Mouse (Mus musculus): ENCODE results near the gene Gm20518. TPM values are rescaled to one million over a fixed set of nuclear protein-coding genes. Genes with fewer than 3 reads are reported as not detected.

Gene Gm20518
- polyA plus RNA-seq, 2 experiments = 0.25 TPM; not detected in 1

GRCm38 (mm10) chr16:17842437-17842836, 49.0 kb downstream of the Gm20518 start:
- no peaks in the 10 kb centered on the region for H3K9me3 ChIP-seq (ENCODE audit: control insufficient read depth, low read length)
- ATAC-seq (ENCODE audit: insufficient read depth) (no peak), DNase-seq (ENCODE audit: low read depth in 3 of 3, low spot score in 3 of 3) (no peak)
- no peaks in the 10 kb centered on the region for H3K4me1 ChIP-seq (replicated peaks; ENCODE audit: control insufficient read depth in 2 of 2, insufficient read depth in 2 of 2, low read length in 1 of 2)
- H3K9ac ChIP-seq (replicated peaks) = no peak overlapping the region
- no peak overlapping the region for H3K4me2 ChIP-seq (ENCODE audit: low read depth)
- no peaks in the 10 kb centered on the region for H3K27me3 ChIP-seq (ENCODE audit: control insufficient read depth, insufficient read depth, low read length)
- peaks cover 25% of the 10 kb centered on the region for H3K36me3 ChIP-seq (replicated peaks; ENCODE audit: control insufficient read depth, insufficient read depth, low read depth)
- WGBS (ENCODE audit: insufficient replicate concordance) = 81% methylated on average over 7 of the region's 7 CpGs
- no peak overlapping the region for H3K4me3 ChIP-seq (ENCODE audit: insufficient read depth in 1 of 2, low read depth in 2 of 2, low read length in 2 of 2)
- H3K27ac ChIP-seq = no peak overlapping the region
- no peak for TF ChIP-seq EP300 (IDR thresholded peaks at IDR 0.05; ENCODE audit: low read depth)
- no peak for TF ChIP-seq CTCF (IDR thresholded peaks at IDR 0.05; ENCODE audit: low read depth)

GRCm38 (mm10) chr16:17839976-17840375, 51.5 kb downstream of the Gm20518 start:
- no peak for ATAC-seq (ENCODE audit: insufficient read depth)
- TF ChIP-seq EP300 (IDR thresholded peaks at IDR 0.05; ENCODE audit: low read depth) = no peak
- no peak for TF ChIP-seq CTCF (IDR thresholded peaks at IDR 0.05; ENCODE audit: low read depth)
- Histone ChIP-seq H3K9ac (replicated peaks) (no peak overlapping the region), H3K4me1 (replicated peaks; ENCODE audit: control insufficient read depth in 2 of 2, insufficient read depth in 2 of 2, low read length in 1 of 2) (no peaks in the 10 kb centered on the region), H3K4me3 (ENCODE audit: insufficient read depth in 1 of 2, low read depth in 2 of 2, low read length in 2 of 2) (no peak overlapping the region), H3K9me3 (ENCODE audit: control insufficient read depth, low read length) (no peaks in the 10 kb centered on the region), H3K36me3 (replicated peaks; ENCODE audit: control insufficient read depth, insufficient read depth, low read depth) (peaks cover 19% of the 10 kb centered on the region), H3K4me2 (ENCODE audit: low read depth) (no peak overlapping the region), H3K27me3 (ENCODE audit: control insufficient read depth, insufficient read depth, low read length) (peaks cover 15% of the 10 kb centered on the region), H3K27ac (no peak overlapping the region)
- WGBS (ENCODE audit: insufficient replicate concordance) = 62% methylated on average over 4 of the region's 4 CpGs
- DNase-seq (ENCODE audit: low read depth in 3 of 3, low spot score in 3 of 3) = no peak

- WGBS (ENCODE audit: insufficient replicate concordance) = 68% methylated on average over 6 of the region's 6 CpGs
- no peak for DNase-seq (ENCODE audit: low read depth in 3 of 3, low spot score in 3 of 3)
- TF ChIP-seq CTCF (IDR thresholded peaks at IDR 0.05; ENCODE audit: low read depth) (no peak), EP300 (IDR thresholded peaks at IDR 0.05; ENCODE audit: low read depth) (no peak)
- Histone ChIP-seq H3K27ac (no peak within 1 kb of the TSS), H3K4me3 (ENCODE audit: insufficient read depth in 1 of 2, low read depth in 2 of 2, low read length in 2 of 2) (no peak within 1 kb of the TSS), H3K36me3 (replicated peaks; ENCODE audit: control insufficient read depth, insufficient read depth, low read depth) (peaks cover 12% of the 10 kb centered on the region), H3K27me3 (ENCODE audit: control insufficient read depth, insufficient read depth, low read length) (peaks cover 34% of the 10 kb centered on the region), H3K4me2 (ENCODE audit: low read depth) (no peak within 1 kb of the TSS), H3K9ac (replicated peaks) (no peak within 1 kb of the TSS), H3K4me1 (replicated peaks; ENCODE audit: control insufficient read depth in 2 of 2, insufficient read depth in 2 of 2, low read length in 1 of 2) (no peaks in the 10 kb centered on the region), H3K9me3 (ENCODE audit: control insufficient read depth, low read length) (no peaks in the 10 kb centered on the region)
- no peak for ATAC-seq (ENCODE audit: insufficient read depth)
These were observed 53.4 kb downstream of the Gm20518 start, which contains the start of gene Car15 for GRCm38 (mm10) chr16:17838051-17838450. Gene Car15, minus strand, starts transcription at chr16:17838364.

- Histone ChIP-seq H3K9ac (replicated peaks) (no peak overlapping the region), H3K4me1 (replicated peaks; ENCODE audit: control insufficient read depth in 2 of 2, insufficient read depth in 2 of 2, low read length in 1 of 2) (no peaks in the 10 kb centered on the region), H3K4me2 (ENCODE audit: low read depth) (no peak overlapping the region), H3K27me3 (ENCODE audit: control insufficient read depth, insufficient read depth, low read length) (peaks cover 59% of the 10 kb centered on the region), H3K4me3 (ENCODE audit: insufficient read depth in 1 of 2, low read depth in 2 of 2, low read length in 2 of 2) (no peak overlapping the region), H3K9me3 (ENCODE audit: control insufficient read depth, low read length) (no peaks in the 10 kb centered on the region), H3K27ac (no peak overlapping the region), H3K36me3 (replicated peaks; ENCODE audit: control insufficient read depth, insufficient read depth, low read depth) (no peaks in the 10 kb centered on the region)
- no peak for DNase-seq (ENCODE audit: low read depth in 3 of 3, low spot score in 3 of 3)
- TF ChIP-seq CTCF (IDR thresholded peaks at IDR 0.05; ENCODE audit: low read depth) (no peak), EP300 (IDR thresholded peaks at IDR 0.05; ENCODE audit: low read depth) (no peak)
- WGBS (ENCODE audit: insufficient replicate concordance) = 46% methylated on average over 13 of the region's 13 CpGs
- ATAC-seq (ENCODE audit: insufficient read depth) = no peak
These were observed 56.0 kb downstream of the Gm20518 start for GRCm38 (mm10) chr16:17835481-17835880.

GRCm38 (mm10) chr16:17834543-17834942, 56.9 kb downstream of the Gm20518 start:
- Histone ChIP-seq H3K27me3 (ENCODE audit: control insufficient read depth, insufficient read depth, low read length) (peaks cover 62% of the 10 kb centered on the region), H3K27ac (no peak overlapping the region), H3K9ac (replicated peaks) (no peak overlapping the region), H3K4me1 (replicated peaks; ENCODE audit: control insufficient read depth in 2 of 2, insufficient read depth in 2 of 2, low read length in 1 of 2) (no peaks in the 10 kb centered on the region), H3K4me3 (ENCODE audit: insufficient read depth in 1 of 2, low read depth in 2 of 2, low read length in 2 of 2) (no peak overlapping the region), H3K4me2 (ENCODE audit: low read depth) (no peak overlapping the region), H3K9me3 (ENCODE audit: control insufficient read depth, low read length) (no peaks in the 10 kb centered on the region), H3K36me3 (replicated peaks; ENCODE audit: control insufficient read depth, insufficient read depth, low read depth) (no peaks in the 10 kb centered on the region)
- no peak for ATAC-seq (ENCODE audit: insufficient read depth)
- WGBS (ENCODE audit: insufficient replicate concordance) = 34% methylated on average over 7 of the region's 7 CpGs
- TF ChIP-seq CTCF (IDR thresholded peaks at IDR 0.05; ENCODE audit: low read depth) = no peak
- no peak for TF ChIP-seq EP300 (IDR thresholded peaks at IDR 0.05; ENCODE audit: low read depth)
- no peak for DNase-seq (ENCODE audit: low read depth in 3 of 3, low spot score in 3 of 3)

Measured in liver, embryonic 14.5 days (tissue).